Mouse (Mus musculus): ENCODE measurements at regions not wholly inside any gene's neighbourhood (a gene's known extent, or its start where the extent isn't known, plus 50 kb on each side); places are given as distances from the start of the nearest gene placed in this dataset.

- TF ChIP-seq ZNF384 (IDR thresholded peaks at IDR 0.05; ENCODE audit: low read depth, low read length): no peak
- TF ChIP-seq CHD2 (IDR thresholded peaks at IDR 0.05; ENCODE audit: low read depth, low read length): no peak
Measured at GRCm38 (mm10) chr2:50741337-50741736, 407.6 kb downstream of the Rnd3 start.
